Mouse (Mus musculus): ENCODE results near the gene Gigyf1.

GRCm38 (mm10) chr5:137526192-137526936 is 8.0 kb downstream of the Gigyf1 start:
- TF ChIP-seq EP300 (optimal IDR thresholded peaks at IDR 0.05) = no peak
- peak; percentile 32 for TF ChIP-seq CTCF (IDR thresholded peaks at IDR 0.05; ENCODE audit: low read depth)
